Mouse (Mus musculus) kidney, adult 11 months (tissue): Measurements from ENCODE around the gene Krt33b.

Experiments used
- DNase-seq: peaks from one replicate; pipeline ENCODE4 v3.0.0; 2022

Gene Krt33b

DNA sequence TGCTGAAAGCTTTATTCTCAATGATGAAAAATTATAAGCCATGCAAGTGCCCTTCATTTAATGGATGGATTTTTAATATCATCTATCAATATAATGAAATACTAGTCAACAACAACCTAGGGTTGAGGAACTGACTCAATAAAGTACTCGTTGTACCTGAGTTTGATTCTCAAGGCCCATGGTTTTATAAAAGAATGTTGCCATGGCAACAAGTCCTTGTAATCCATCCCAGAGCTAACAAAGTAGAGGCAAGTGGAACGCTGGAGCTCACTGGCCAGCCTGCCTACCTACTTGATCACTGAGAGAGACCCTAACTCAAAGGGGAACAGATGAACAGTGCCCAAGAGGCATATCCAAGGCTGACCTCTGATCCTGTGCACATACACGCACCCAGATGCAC is 39.1 kb downstream of the Krt33b start:
- DNase-seq, result no peak

DNA sequence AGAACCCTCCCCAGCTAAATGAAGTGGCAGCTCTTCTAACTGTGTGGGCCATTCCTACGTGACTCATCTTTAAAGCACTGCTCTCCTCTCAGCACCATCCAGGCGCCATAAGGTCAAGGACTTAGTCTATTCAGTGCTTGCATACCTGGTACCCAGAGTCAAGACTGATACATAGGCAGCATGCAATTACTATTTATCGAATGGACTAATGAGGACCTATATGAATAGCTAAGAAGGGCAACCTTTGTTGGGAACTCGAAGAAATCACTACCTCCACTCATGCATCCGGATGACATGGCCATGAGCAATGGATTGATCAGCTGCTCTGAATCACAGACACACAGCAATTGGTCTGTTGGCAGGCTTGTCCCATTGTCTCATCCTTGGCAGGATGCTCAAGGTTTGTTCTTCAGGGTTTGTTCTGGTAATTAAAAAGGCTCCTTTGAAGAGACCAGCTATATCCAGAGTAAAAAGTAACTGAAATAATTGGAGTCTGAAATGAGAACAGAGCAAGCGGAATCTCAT is 39.7 kb downstream of the Krt33b start:
- no peak for DNase-seq

DNA sequence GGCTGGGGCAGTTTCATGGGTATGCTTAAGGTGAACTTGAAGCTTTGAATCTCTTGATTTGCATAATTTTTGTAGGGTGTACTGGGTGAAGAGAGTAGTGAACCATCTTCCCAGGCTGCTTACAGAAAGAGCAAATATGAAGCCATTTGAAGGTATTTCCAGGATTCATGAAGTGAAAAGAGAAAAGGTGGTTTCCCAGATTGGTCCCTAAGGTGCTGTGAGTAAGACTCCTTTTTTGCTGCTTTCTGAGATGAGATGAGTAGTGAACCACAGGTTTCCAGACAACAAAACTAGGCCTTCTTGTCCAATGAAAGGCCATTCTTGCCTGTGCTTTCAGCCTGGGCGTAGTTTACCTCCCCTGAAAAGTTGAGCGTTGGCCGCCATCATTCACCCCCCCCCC is 41.1 kb downstream of the Krt33b start:
- DNase-seq, result no peak

DNA sequence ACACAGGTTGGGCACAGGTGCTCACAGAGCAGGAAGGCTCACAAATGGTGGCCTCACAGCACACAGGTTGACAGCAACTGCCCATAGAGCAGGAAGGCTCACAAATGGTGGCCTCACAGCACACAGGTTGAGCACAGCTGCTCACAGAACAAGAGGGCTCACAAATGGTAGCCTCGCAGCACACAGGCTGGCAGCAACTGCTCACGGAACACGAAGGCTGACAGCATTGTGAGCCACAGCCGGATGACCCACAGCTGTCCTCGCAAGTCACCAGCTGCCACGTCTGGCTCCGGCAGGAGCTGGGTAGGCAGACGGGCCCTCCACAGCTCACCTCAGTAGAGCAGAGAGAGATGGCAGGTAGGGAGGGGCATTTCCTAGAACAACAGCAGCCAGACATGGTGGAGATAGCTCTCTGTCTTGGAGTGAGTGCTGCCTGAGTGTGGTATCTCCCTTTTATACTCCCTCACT is 43.5 kb downstream of the Krt33b start, which contains the start of gene Krtap16-1:
Krtap16-1 (minus strand) TSS at position 418 of the 468 bp plus-strand sequence.
- DNase-seq, result no peak

DNA sequence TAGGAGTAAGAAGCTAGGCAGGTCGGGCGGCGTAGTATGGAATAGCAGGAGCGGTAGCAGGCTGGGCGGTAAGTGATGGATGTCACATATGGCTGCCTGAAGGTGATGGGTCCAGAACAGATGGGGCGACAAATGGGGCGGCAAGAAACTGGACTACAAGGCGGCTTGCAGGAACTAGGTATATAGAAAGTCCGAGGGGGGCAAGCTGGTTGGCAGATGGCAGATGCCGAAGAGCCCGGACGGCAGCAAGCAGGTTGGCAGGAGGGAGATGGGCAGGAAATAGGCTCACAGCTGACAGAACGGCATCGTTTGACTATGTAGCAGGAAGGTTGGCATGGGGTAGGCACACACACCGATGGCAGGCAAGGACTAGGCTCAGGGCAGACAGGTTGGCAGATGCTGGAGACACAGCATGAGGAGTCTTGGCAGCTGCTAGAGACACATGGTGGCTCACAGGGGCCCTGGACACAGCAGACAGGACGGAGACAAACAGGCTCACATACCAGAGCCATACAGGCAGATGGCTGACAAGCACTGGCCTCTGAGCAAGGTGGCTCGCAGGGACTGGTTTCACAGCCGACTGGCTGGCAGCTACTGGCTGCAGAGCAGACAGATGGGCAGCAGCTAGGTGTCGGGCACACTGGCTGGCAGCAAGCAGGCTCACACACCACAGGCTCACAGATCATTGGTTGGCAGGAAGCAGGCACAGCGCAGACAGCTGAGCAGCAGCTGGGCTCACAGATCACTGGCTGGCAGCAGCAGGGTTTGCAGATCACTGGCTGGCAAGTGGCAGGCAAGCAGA is 44.2 kb downstream of the Krt33b start:
- DNase-seq, result no peak

DNA sequence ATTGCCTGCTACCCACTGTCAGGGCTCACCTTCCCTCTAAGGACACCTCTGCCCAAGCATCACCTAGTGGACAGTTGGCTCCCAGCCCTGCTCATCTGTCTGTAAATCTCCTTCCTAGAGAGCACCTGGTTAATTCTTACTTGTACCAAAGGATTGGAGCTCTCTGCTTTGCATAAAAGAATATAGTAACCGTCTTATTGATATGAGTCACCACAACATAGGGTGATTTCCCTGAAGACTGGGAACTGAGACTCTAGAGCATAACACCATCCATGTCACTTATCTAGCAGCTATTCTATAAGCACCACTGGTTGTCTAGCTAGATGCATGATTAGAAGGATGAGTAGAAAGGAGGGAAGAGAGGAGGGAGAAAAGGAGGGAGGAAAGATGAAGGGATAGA is 46.2 kb downstream of the Krt33b start:
- DNase-seq, result no peak

DNA sequence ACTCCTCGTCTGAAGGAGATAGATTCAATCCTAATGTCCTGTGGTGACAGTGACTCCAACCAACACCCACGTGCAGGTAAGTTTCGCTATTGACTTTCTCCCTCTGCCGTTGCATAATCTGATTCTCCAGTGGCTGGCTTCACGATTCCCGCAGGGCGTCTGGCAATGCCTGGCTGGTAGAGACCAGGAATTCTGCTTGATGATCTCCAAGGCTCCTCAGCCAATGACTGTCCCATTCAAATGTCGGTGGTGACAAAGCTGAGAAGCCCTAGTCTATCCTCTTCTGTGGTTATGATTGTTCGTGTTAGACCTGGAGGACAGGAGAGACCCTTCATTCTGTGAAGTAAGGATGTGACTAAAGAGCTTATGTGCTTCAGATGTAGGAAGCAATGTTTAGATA is 46.9 kb downstream of the Krt33b start:
- no peak for DNase-seq

DNA sequence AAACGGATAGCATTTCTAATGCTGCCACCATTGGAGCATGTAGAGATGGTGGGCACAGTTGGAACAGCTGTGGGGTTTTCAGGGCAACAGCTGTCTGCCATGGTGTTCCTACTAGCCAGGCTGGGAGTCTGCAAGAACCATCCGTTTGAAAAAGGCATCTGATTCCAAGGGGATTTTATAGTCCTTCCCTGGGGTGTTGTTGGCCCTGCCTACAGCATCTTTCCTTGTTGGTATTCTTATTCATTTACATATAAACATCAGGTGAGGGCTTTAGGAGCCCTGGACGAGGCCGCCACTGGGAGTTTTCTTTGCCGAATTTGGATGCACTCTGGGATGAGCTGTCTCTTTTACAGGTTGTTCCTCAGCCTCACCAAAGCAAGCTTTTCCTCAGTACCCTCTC is 50.7 kb downstream of the Krt33b start, which contains the start of gene Krtap29-1:
Krtap29-1 (minus strand) TSS at position 101 of the 400 bp plus-strand sequence.
- DNase-seq, result no peak
